Mouse (Mus musculus) liver, embryonic 14.5 days (tissue): ENCODE data around the gene Fam173a. TPM values are rescaled to one million over a fixed set of nuclear protein-coding genes. Genes with fewer than 3 reads are reported as not detected.

ENCODE experiments used
- ATAC-seq: fragments of 200-750 bp; cut with Nextera tagmentation; 2 replicates; pipeline ENCODE4 v1.8.0; 2017; ENCODE audit warnings: moderate number of reproducible peaks, mild to moderate bottlenecking, moderate library complexity; ENCODE audit not compliant: insufficient read depth
- DNase-seq, 3 experiments: peaks; one replicate each; pipeline ENCODE4 v3.0.0-alpha.2; 2012 to 2013; ENCODE audit warnings: low read depth in 3 of 3, low spot score in 3 of 3
- H3K27ac ChIP-seq: fragments of 300-500 bp; sonication (generic); 2 replicates; pipeline ENCODE4 v1.5.1; 2014; ENCODE audit warnings: moderate library complexity, mild to moderate bottlenecking, control low read depth, inconsistent platforms
- H3K27me3 ChIP-seq: fragments of 300-500 bp; sonication (generic); 2 replicates; pipeline ENCODE4 v1.6.1; 2014; ENCODE audit warnings: mild to moderate bottlenecking, low read length, moderate library complexity; ENCODE audit not compliant: control insufficient read depth, insufficient read depth
- H3K36me3 ChIP-seq: fragments of 300-500 bp; sonication (generic); replicated peaks from 2 replicates; pipeline ENCODE4 v1.6.1; 2014; ENCODE audit warnings: low read depth; ENCODE audit not compliant: control insufficient read depth, insufficient read depth
- H3K4me1 ChIP-seq, 2 experiments: fragments of 200-500 bp in 1 of 2; fragments of 300-500 bp in 1 of 2; sonication (generic) in 1 of 2; replicated peaks; 2 replicates each; pipeline ENCODE4 v1.6.1; 2012 to 2014; ENCODE audit warnings: antibody characterized with exemption in 1 of 2, inconsistent platforms in 1 of 2, low read length in 1 of 2; ENCODE audit not compliant: control insufficient read depth in 2 of 2, insufficient read depth in 2 of 2
- H3K4me2 ChIP-seq: fragments of 300-500 bp; sonication (generic); 2 replicates; pipeline ENCODE4 v1.6.1; 2014; ENCODE audit warnings: low read depth, mild to moderate bottlenecking, control low read depth, moderate library complexity
- H3K4me3 ChIP-seq, 2 experiments: fragments of 200-500 bp in 1 of 2; fragments of 300-500 bp in 1 of 2; sonication (generic) in 1 of 2; 2 replicates each; pipeline ENCODE4 v1.5.1; 2012 to 2014; ENCODE audit warnings: low read depth in 2 of 2, low read length in 2 of 2, mild to moderate bottlenecking in 2 of 2, control low read depth in 1 of 2, inconsistent platforms in 1 of 2, moderate library complexity in 1 of 2; ENCODE audit not compliant: insufficient read depth in 1 of 2
- H3K9ac ChIP-seq: fragments of 300-500 bp; sonication (generic); replicated peaks from 2 replicates; pipeline ENCODE4 v1.6.1; 2014; ENCODE audit warnings: mild to moderate bottlenecking, control low read depth, moderate library complexity
- H3K9me3 ChIP-seq: fragments of 300-500 bp; sonication (generic); 2 replicates; pipeline ENCODE4 v1.6.1; 2016; ENCODE audit warnings: low read length, mixed read lengths; ENCODE audit not compliant: control insufficient read depth
- CTCF ChIP-seq: IDR thresholded peaks from 2 replicates; pipeline ENCODE4 v1.5.1; 2016; ENCODE audit warnings: antibody characterized with exemption, low read depth, control low read depth
- EP300 ChIP-seq: IDR thresholded peaks from 2 replicates; pipeline ENCODE4 v1.6.1; 2016; ENCODE audit warnings: antibody characterized with exemption, low read depth
- WGBS: fragments of 180-500 bp; shearing (Covaris S2); extraction: QIAGEN DNeasy Blood & Tissue Kit; methylation state at CpG from one replicate; pipeline ENCODE4 v1.1.7; 2014; ENCODE audit not compliant: insufficient replicate concordance; 5-methylcytosine and 5-hydroxymethylcytosine counted together
- polyA plus RNA-seq, 2 experiments: library from polyadenylated mRNA; depleted of rRNA in 1 of 2; stranded (reverse) in 1 of 2; unstranded in 1 of 2; fragments of >200 nt; fragmentation: Nextera tagmentation in 1 of 2; extraction: Ambion mirVana in 1 of 2; gene quantifications; 2 replicates each; pipeline versions ENCODE4 v1.2.1 to v1.2.3; 2012 to 2014

The Fam173a gene
- polyA plus RNA-seq, 2 experiments, result 46.6 to 57.2 TPM

- WGBS, result 70% methylated on average over 11 of the region's 11 CpGs
- ATAC-seq, result no peak
- Histone ChIP-seq H3K9me3 (no peaks in the 10 kb centered on the region), H3K4me3 (no peak overlapping the region), H3K36me3 (no peaks in the 10 kb centered on the region), H3K9ac (no peak overlapping the region), H3K4me1 (no peaks in the 10 kb centered on the region; a peak in 1 of 4 replicates), H3K4me2 (no peak overlapping the region), H3K27me3 (peaks cover 32% of the 10 kb centered on the region), H3K27ac (no peak overlapping the region)
- no peak for DNase-seq
- TF ChIP-seq CTCF, result no peak; the same call in 1 of the 2 replicates
Measured at GRCm38 (mm10) chr17:25817662-25818061, 25.0 kb upstream of the Fam173a start.

- H3K36me3 ChIP-seq, result no peaks in the 10 kb centered on the region
- ATAC-seq, result no peak
- no peak overlapping the region for H3K4me3 ChIP-seq
- H3K4me1 ChIP-seq, result no peaks in the 10 kb centered on the region
- 4% methylated on average over 20 of the region's 20 CpGs for WGBS
- no peak overlapping the region for H3K4me2 ChIP-seq
- DNase-seq, result peak in 1 of 3 experiments; percentile 52
- H3K27me3 ChIP-seq, result peaks cover 42% of the 10 kb centered on the region
- TF ChIP-seq EP300 (no peak), CTCF (peak; percentile 74)
- H3K27ac ChIP-seq, result no peak overlapping the region
- H3K9me3 ChIP-seq, result no peaks in the 10 kb centered on the region
- no peak overlapping the region for H3K9ac ChIP-seq
Measured at GRCm38 (mm10) chr17:25813471-25813870, 20.8 kb upstream of the Fam173a start.

- TF ChIP-seq CTCF, result no peak
- TF ChIP-seq EP300, result no peak
- H3K27ac ChIP-seq, result no peak overlapping the region
- 45% methylated on average over 4 of the region's 4 CpGs for WGBS
- no peak overlapping the region for H3K9ac ChIP-seq
- DNase-seq, result no peak
- peaks cover 43% of the 10 kb centered on the region for H3K27me3 ChIP-seq
- no peak overlapping the region for H3K4me3 ChIP-seq
- no peak for ATAC-seq
- no peak overlapping the region for H3K4me2 ChIP-seq
- no peaks in the 10 kb centered on the region for H3K4me1 ChIP-seq
- no peaks in the 10 kb centered on the region for H3K36me3 ChIP-seq
- no peaks in the 10 kb centered on the region for H3K9me3 ChIP-seq
Measured at GRCm38 (mm10) chr17:25810890-25811289, 18.2 kb upstream of the Fam173a start.

GRCm38 (mm10) chr17:25809606-25810340 is 17.1 kb upstream of the Fam173a start:
- no peak overlapping the region for H3K9ac ChIP-seq
- H3K27ac ChIP-seq, result no peak overlapping the region
- H3K9me3 ChIP-seq, result no peaks in the 10 kb centered on the region
- WGBS, result 10% methylated on average over 25 of the region's 25 CpGs
- DNase-seq (no peak), ATAC-seq (no peak)
- no peaks in the 10 kb centered on the region for H3K4me1 ChIP-seq
- H3K4me2 ChIP-seq, result peak overlapping the region; percentile 61
- TF ChIP-seq EP300, result no peak
- TF ChIP-seq CTCF, result no peak
- no peaks in the 10 kb centered on the region for H3K36me3 ChIP-seq
- H3K27me3 ChIP-seq, result peaks cover 43% of the 10 kb centered on the region
- H3K4me3 ChIP-seq, result peak overlapping the region; percentile 15 to 53; a peak in 3 of 4 replicates

- no peak for DNase-seq
- H3K4me1 ChIP-seq, result no peaks in the 10 kb centered on the region
- peak within 1 kb of the TSS; percentile 28 to 53 for H3K4me3 ChIP-seq
- H3K4me2 ChIP-seq, result peak within 1 kb of the TSS; percentile 61
- no peak for TF ChIP-seq EP300
- TF ChIP-seq CTCF, result peak; percentile 18; the same call in 1 of the 2 replicates
- H3K9ac ChIP-seq, result no peak within 1 kb of the TSS
- no peaks in the 10 kb centered on the region for H3K9me3 ChIP-seq
- 1% methylated on average over 93 of the region's 100 CpGs for WGBS
- ATAC-seq, result peak; percentile 55; the same call in 1 of the 2 replicates
- peaks cover 43% of the 10 kb centered on the region for H3K27me3 ChIP-seq
- H3K36me3 ChIP-seq, result no peaks in the 10 kb centered on the region
- no peak within 1 kb of the TSS for H3K27ac ChIP-seq
Measured at GRCm38 (mm10) chr17:25808789-25809605, 16.3 kb upstream of the Fam173a start, which contains the start of gene Fbxl16. Gene Fbxl16 (plus strand): TSS chr17:25809085.
